Mouse (Mus musculus): Measurements from ENCODE around the gene Psma1. TPM values are rescaled to one million over a fixed set of nuclear protein-coding genes. Genes with fewer than 3 reads are reported as not detected.
A peak's percentile ranks its signal among the peaks of the same experiment; 100 is the strongest.

The Psma1 gene
- polyA plus RNA-seq, 1 experiment: 39.1 TPM

- no peaks in the 10 kb centered on the region for H3K27me3 ChIP-seq (ENCODE audit: control insufficient read depth, insufficient read depth, low read length)
- H3K27ac ChIP-seq (ENCODE audit: insufficient read depth, low read depth, low read length): peak overlapping the region; percentile 87
- TF ChIP-seq POLR2A (IDR thresholded peaks at IDR 0.05; ENCODE audit: low read depth, low read length): no peak
- TF ChIP-seq CTCF (IDR thresholded peaks at IDR 0.05; ENCODE audit: extremely low read depth, insufficient read length, insufficient replicate concordance, low read depth, low read length): no peak
- H3K4me3 ChIP-seq (ENCODE audit: low read depth, low read length): no peak overlapping the region
- H3K36me3 ChIP-seq (ENCODE audit: control insufficient read depth, insufficient read depth, low read length): no peaks in the 10 kb centered on the region
- H3K4me1 ChIP-seq (ENCODE audit: control insufficient read depth, insufficient read depth, insufficient read length, low read length): no peaks in the 10 kb centered on the region; the same call in 1 of the 2 replicates
- 84% methylated on average over 5 of the region's 5 CpGs for WGBS
Measured at GRCm38 (mm10) chr7:114316361-114316871, 40.5 kb upstream of the Psma1 start.

- Histone ChIP-seq H3K27ac (ENCODE audit: insufficient read depth, low read depth, low read length) (no peak overlapping the region), H3K36me3 (ENCODE audit: control insufficient read depth, insufficient read depth, low read length) (no peaks in the 10 kb centered on the region), H3K4me1 (ENCODE audit: control insufficient read depth, insufficient read depth, insufficient read length, low read length) (no peaks in the 10 kb centered on the region), H3K27me3 (ENCODE audit: control insufficient read depth, insufficient read depth, low read length) (no peaks in the 10 kb centered on the region), H3K4me3 (ENCODE audit: low read depth, low read length) (no peak overlapping the region)
- WGBS: 48% methylated on average over 5 of the region's 5 CpGs
- TF ChIP-seq CTCF (IDR thresholded peaks at IDR 0.05; ENCODE audit: extremely low read depth, insufficient read length, insufficient replicate concordance, low read depth, low read length): no peak
- TF ChIP-seq POLR2A (IDR thresholded peaks at IDR 0.05; ENCODE audit: low read depth, low read length): no peak
Measured at GRCm38 (mm10) chr7:114311209-114311608, 35.3 kb upstream of the Psma1 start.

GRCm38 (mm10) chr7:114309020-114309419 lies 33.1 kb upstream of the Psma1 start:
- WGBS: 32% methylated on average over 4 of the region's 4 CpGs
- Histone ChIP-seq H3K4me1 (ENCODE audit: control insufficient read depth, insufficient read depth, insufficient read length, low read length) (no peaks in the 10 kb centered on the region), H3K27ac (ENCODE audit: insufficient read depth, low read depth, low read length) (no peak overlapping the region), H3K4me3 (ENCODE audit: low read depth, low read length) (no peak overlapping the region), H3K27me3 (ENCODE audit: control insufficient read depth, insufficient read depth, low read length) (no peaks in the 10 kb centered on the region), H3K36me3 (ENCODE audit: control insufficient read depth, insufficient read depth, low read length) (no peaks in the 10 kb centered on the region)
- TF ChIP-seq CTCF (IDR thresholded peaks at IDR 0.05; ENCODE audit: extremely low read depth, insufficient read length, insufficient replicate concordance, low read depth, low read length): no peak
- TF ChIP-seq POLR2A (IDR thresholded peaks at IDR 0.05; ENCODE audit: low read depth, low read length): no peak

GRCm38 (mm10) chr7:114301293-114301782 lies 25.4 kb upstream of the Psma1 start:
- Histone ChIP-seq H3K4me3 (ENCODE audit: low read depth, low read length) (no peak overlapping the region), H3K36me3 (ENCODE audit: control insufficient read depth, insufficient read depth, low read length) (no peaks in the 10 kb centered on the region), H3K27me3 (ENCODE audit: control insufficient read depth, insufficient read depth, low read length) (no peaks in the 10 kb centered on the region), H3K27ac (ENCODE audit: insufficient read depth, low read depth, low read length) (peak overlapping the region; percentile 21; the same call in 1 of the 2 replicates), H3K4me1 (ENCODE audit: control insufficient read depth, insufficient read depth, insufficient read length, low read length) (no peaks in the 10 kb centered on the region)
- no peak for TF ChIP-seq POLR2A (IDR thresholded peaks at IDR 0.05; ENCODE audit: low read depth, low read length)
- no peak for TF ChIP-seq CTCF (IDR thresholded peaks at IDR 0.05; ENCODE audit: extremely low read depth, insufficient read length, insufficient replicate concordance, low read depth, low read length)
- WGBS: 47% methylated on average over 4 of the region's 4 CpGs

- no peaks in the 10 kb centered on the region for H3K27me3 ChIP-seq (ENCODE audit: control insufficient read depth, insufficient read depth, low read length)
- 83% methylated on average over 2 of the region's 2 CpGs for WGBS
- H3K4me1 ChIP-seq (ENCODE audit: control insufficient read depth, insufficient read depth, insufficient read length, low read length): no peaks in the 10 kb centered on the region
- TF ChIP-seq POLR2A (IDR thresholded peaks at IDR 0.05; ENCODE audit: low read depth, low read length) (no peak), CTCF (IDR thresholded peaks at IDR 0.05; ENCODE audit: extremely low read depth, insufficient read length, insufficient replicate concordance, low read depth, low read length) (no peak)
- H3K27ac ChIP-seq (ENCODE audit: insufficient read depth, low read depth, low read length): no peak overlapping the region
- no peak overlapping the region for H3K4me3 ChIP-seq (ENCODE audit: low read depth, low read length)
- H3K36me3 ChIP-seq (ENCODE audit: control insufficient read depth, insufficient read depth, low read length): no peaks in the 10 kb centered on the region
Measured at GRCm38 (mm10) chr7:114300782-114301181, 24.9 kb upstream of the Psma1 start.

- H3K27ac ChIP-seq (ENCODE audit: insufficient read depth, low read depth, low read length): no peak overlapping the region
- H3K4me3 ChIP-seq (ENCODE audit: low read depth, low read length): no peak overlapping the region
- no peaks in the 10 kb centered on the region for H3K27me3 ChIP-seq (ENCODE audit: control insufficient read depth, insufficient read depth, low read length)
- no peak for TF ChIP-seq POLR2A (IDR thresholded peaks at IDR 0.05; ENCODE audit: low read depth, low read length)
- no peak for TF ChIP-seq CTCF (IDR thresholded peaks at IDR 0.05; ENCODE audit: extremely low read depth, insufficient read length, insufficient replicate concordance, low read depth, low read length)
- no peaks in the 10 kb centered on the region for H3K36me3 ChIP-seq (ENCODE audit: control insufficient read depth, insufficient read depth, low read length)
- WGBS: 66% methylated on average over 4 of the region's 4 CpGs
- no peaks in the 10 kb centered on the region for H3K4me1 ChIP-seq (ENCODE audit: control insufficient read depth, insufficient read depth, insufficient read length, low read length)
Measured at GRCm38 (mm10) chr7:114299247-114299646, 23.3 kb upstream of the Psma1 start.

- Histone ChIP-seq H3K27ac (ENCODE audit: insufficient read depth, low read depth, low read length) (no peak overlapping the region), H3K4me3 (ENCODE audit: low read depth, low read length) (no peak overlapping the region), H3K27me3 (ENCODE audit: control insufficient read depth, insufficient read depth, low read length) (no peaks in the 10 kb centered on the region), H3K4me1 (ENCODE audit: control insufficient read depth, insufficient read depth, insufficient read length, low read length) (no peaks in the 10 kb centered on the region), H3K36me3 (ENCODE audit: control insufficient read depth, insufficient read depth, low read length) (no peaks in the 10 kb centered on the region)
- TF ChIP-seq POLR2A (IDR thresholded peaks at IDR 0.05; ENCODE audit: low read depth, low read length): no peak
- TF ChIP-seq CTCF (IDR thresholded peaks at IDR 0.05; ENCODE audit: extremely low read depth, insufficient read length, insufficient replicate concordance, low read depth, low read length): peak; percentile 54; the same call in 1 of the 2 replicates
- 89% methylated on average over 5 of the region's 5 CpGs for WGBS
Measured at GRCm38 (mm10) chr7:114294698-114295097, 18.8 kb upstream of the Psma1 start.
